Mouse (Mus musculus) spleen, adult 2 months (tissue): ENCODE results near the gene Mdh1.

Experiments used
- CTCF ChIP-seq: fragments of 200-500 bp; IDR thresholded peaks from 2 replicates; pipeline ENCODE4 v1.5.1; 2011; ENCODE audit warnings: mild to moderate bottlenecking, inconsistent platforms; ENCODE audit not compliant: insufficient read depth, insufficient read length, insufficient replicate concordance; ENCODE audit errors: extremely low read depth
- POLR2A ChIP-seq: fragments of 200-500 bp; IDR thresholded peaks from 2 replicates; pipeline ENCODE4 v1.6.1; 2011; ENCODE audit warnings: low read depth, low read length, inconsistent platforms

GRCm38 (mm10) chr11:21564681-21565405, 7.3 kb downstream of the Mdh1 start:
- TF ChIP-seq POLR2A (no peak), CTCF (no peak)
